Mouse (Mus musculus) ES-Bruce4 (cell line): ENCODE data around the gene Zfp771. TPM values are rescaled to one million over a fixed set of nuclear protein-coding genes. Genes with fewer than 3 reads are reported as not detected.
A peak's percentile ranks its signal among the peaks of the same experiment; 100 is the strongest.

Source experiments
- H3K27ac ChIP-seq: 2 replicates; pipeline ENCODE4 v1.5.1; 2012; ENCODE audit warnings: low read length, inconsistent platforms; ENCODE audit not compliant: insufficient read depth
- H3K27me3 ChIP-seq: 2 replicates; pipeline ENCODE4 v1.6.1; 2012; ENCODE audit warnings: mild to moderate bottlenecking, low read length, inconsistent platforms; ENCODE audit not compliant: control insufficient read depth, poor library complexity, insufficient read depth, severe bottlenecking
- H3K36me3 ChIP-seq: 2 replicates; pipeline ENCODE4 v1.6.1; 2012; ENCODE audit warnings: inconsistent platforms, mild to moderate bottlenecking, low read length, moderate library complexity; ENCODE audit not compliant: control insufficient read depth, poor library complexity, insufficient read depth, severe bottlenecking
- H3K4me1 ChIP-seq: one replicate; pipeline ENCODE4 v1.8.1; 2011; ENCODE audit warnings: low read length; ENCODE audit not compliant: control insufficient read depth, insufficient read depth
- H3K4me3 ChIP-seq: 2 replicates; pipeline ENCODE4 v1.5.1; 2011; ENCODE audit warnings: low read depth, mild to moderate bottlenecking, low read length
- H3K9ac ChIP-seq: 2 replicates; pipeline ENCODE4 v1.6.1; 2012; ENCODE audit warnings: low read depth, mild to moderate bottlenecking, inconsistent platforms; ENCODE audit not compliant: poor library complexity, severe bottlenecking
- H3K9me3 ChIP-seq: replicated peaks from 2 replicates; pipeline ENCODE4 v1.6.1; 2012; ENCODE audit warnings: mild to moderate bottlenecking, low read length, inconsistent platforms; ENCODE audit not compliant: control insufficient read depth, poor library complexity, insufficient read depth, severe bottlenecking
- CTCF ChIP-seq: IDR thresholded peaks from one replicate; pipeline ENCODE4 v1.8.1; 2011; ENCODE audit warnings: low read depth, low read length
- EP300 ChIP-seq: IDR thresholded peaks from 2 replicates; pipeline ENCODE4 v1.6.1; 2011; ENCODE audit warnings: low read depth, low read length; ENCODE audit not compliant: insufficient read depth
- POLR2A ChIP-seq: IDR thresholded peaks from one replicate; pipeline ENCODE4 v1.8.1; 2011; ENCODE audit warnings: low read length; ENCODE audit not compliant: insufficient read depth
- polyA plus RNA-seq: library from polyadenylated mRNA; stranded (reverse); fragments of >200 nt; gene quantifications from 2 replicates; pipeline ENCODE4 v1.2.4, GENCODE M21; 2011; ENCODE audit warnings: low read depth; ENCODE audit not compliant: missing spikeins, insufficient read depth, insufficient read length

Gene Zfp771
- polyA plus RNA-seq, 1 experiment, result 8.7 TPM

DNA sequence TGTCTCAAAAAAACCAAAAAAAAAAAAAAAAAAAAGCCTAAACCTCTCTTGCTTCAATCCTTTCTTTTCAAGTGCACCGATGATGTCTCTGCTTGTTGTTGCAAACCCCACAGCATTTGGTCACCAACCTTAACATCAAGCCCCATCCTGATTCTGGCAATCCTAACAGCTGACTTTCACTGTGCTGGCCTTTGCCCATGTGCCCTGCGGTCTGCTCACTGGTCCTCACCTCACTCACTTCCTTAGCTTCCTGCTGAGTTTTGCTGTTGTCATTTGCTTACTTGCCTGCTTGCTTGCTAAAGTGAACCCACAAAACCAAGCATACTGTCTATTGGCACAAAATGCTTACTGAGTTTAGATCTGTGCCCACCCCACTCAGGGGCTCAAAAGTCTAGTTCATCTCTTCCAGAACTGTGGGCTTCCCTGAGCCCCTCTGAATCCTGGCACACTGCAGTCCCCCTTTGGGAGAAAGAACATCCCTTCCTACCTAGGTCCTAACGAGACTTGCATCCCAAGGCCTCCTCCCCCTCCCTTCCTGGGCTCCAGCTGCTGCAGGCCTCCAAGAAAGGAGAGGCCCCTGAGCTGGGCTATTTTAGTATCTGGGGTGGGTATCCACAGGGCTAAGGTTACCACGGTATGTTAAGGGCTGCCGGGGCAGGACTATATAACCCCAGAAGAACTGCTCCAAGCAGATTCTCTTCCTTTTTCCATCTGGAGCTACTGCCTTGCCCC lies 32.9 kb upstream of the Zfp771 start:
- peak overlapping the region; percentile 34 for H3K9ac ChIP-seq
- no peaks in the 10 kb centered on the region for H3K27me3 ChIP-seq
- peak overlapping the region; percentile 98 for H3K27ac ChIP-seq

DNA sequence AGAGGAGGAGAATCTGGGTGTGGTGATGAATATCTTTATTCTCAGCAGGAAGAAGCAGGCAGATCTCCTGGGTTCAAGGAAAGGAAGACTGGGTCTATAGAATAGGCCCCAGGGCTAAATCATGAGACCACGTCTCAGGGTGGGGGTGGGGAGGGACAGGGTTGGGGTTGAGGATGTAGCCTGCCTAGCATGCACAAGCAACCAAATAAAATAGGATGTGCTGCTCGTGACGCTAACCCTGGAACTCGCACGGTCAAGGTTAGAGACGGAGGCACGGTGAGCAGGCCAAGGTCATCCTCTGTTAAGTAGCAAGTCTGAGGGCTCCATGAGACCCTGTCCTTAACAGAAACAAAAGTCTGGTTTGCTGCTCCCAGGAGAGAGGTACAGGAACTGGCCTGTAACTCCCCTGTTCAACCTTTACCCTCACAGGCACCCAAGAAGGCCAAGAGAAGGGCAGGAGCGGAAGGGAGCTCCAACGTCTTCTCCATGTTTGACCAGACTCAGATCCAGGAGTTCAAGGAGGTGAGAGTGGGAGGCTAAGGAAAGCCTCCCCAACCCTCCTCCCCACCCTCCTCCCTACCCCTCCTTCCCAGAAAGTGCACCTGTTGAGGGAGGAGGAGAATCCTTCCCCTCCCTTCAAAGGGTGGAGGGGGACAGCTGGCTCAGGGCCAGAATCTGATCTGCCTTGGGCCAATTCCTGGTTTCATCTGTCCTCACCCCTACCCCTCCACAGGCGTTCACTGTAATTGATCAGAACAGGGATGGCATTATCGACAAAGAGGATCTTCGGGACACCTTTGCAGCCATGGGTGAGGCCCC lies 31.4 kb upstream of the Zfp771 start:
- Histone ChIP-seq H3K4me1 (peaks cover 1% of the 10 kb centered on the region), H3K27ac (peak overlapping the region; percentile 98), H3K36me3 (peaks cover 4% of the 10 kb centered on the region; the same call in 1 of the 2 replicates), H3K4me3 (peak overlapping the region; percentile 61), H3K9ac (peak overlapping the region; percentile 61), H3K9me3 (no peaks in the 10 kb centered on the region), H3K27me3 (no peaks in the 10 kb centered on the region)
- TF ChIP-seq EP300 (peak; percentile 97), POLR2A (no peak), CTCF (no peak)

More for the DNA sequence above, 32.9 kb upstream of the Zfp771 start:
- peaks cover 1% of the 10 kb centered on the region for H3K4me1 ChIP-seq
- no peak overlapping the region for H3K4me3 ChIP-seq
- TF ChIP-seq EP300, result no peak
- TF ChIP-seq POLR2A, result no peak
- TF ChIP-seq CTCF, result no peak
- no peaks in the 10 kb centered on the region for H3K9me3 ChIP-seq
- peaks cover 4% of the 10 kb centered on the region; the same call in 1 of the 2 replicates for H3K36me3 ChIP-seq

GRCm38 (mm10) chr7:127213485-127213884 lies 30.6 kb upstream of the Zfp771 start:
- H3K27ac ChIP-seq, result peak overlapping the region; percentile 98
- H3K9me3 ChIP-seq, result no peaks in the 10 kb centered on the region
- TF ChIP-seq CTCF (peak; percentile 60), EP300 (no peak), POLR2A (no peak)
- peaks cover 1% of the 10 kb centered on the region for H3K4me1 ChIP-seq
- H3K9ac ChIP-seq, result peak overlapping the region; percentile 61
- H3K36me3 ChIP-seq, result peaks cover 4% of the 10 kb centered on the region; the same call in 1 of the 2 replicates
- H3K27me3 ChIP-seq, result no peaks in the 10 kb centered on the region
- H3K4me3 ChIP-seq, result peak overlapping the region; percentile 61

DNA sequence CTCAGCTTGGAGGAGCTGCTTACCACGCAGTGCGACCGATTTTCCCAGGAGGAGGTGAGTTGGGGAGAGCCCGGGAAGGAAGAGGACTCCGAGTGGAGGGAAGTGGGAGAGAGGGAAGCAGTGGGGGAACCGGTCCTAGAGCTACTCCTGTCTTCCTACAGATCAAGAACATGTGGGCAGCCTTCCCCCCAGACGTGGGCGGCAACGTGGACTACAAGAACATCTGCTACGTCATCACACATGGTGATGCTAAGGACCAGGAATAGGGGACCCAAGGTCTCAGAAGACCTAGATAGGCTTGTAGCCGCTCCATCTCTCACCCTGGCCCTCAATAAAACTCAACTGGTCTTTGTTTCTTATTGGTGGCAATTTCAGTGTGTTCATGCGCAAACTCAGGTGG lies 30.1 kb upstream of the Zfp771 start:
- Histone ChIP-seq H3K27ac (peak overlapping the region; percentile 47), H3K27me3 (no peaks in the 10 kb centered on the region), H3K36me3 (peaks cover 4% of the 10 kb centered on the region; the same call in 1 of the 2 replicates), H3K4me1 (peaks cover 1% of the 10 kb centered on the region), H3K4me3 (peak overlapping the region; percentile 24), H3K9me3 (no peaks in the 10 kb centered on the region), H3K9ac (peak overlapping the region; percentile 61)
- TF ChIP-seq POLR2A (no peak), EP300 (no peak), CTCF (no peak)

GRCm38 (mm10) chr7:127214521-127214920 lies 29.6 kb upstream of the Zfp771 start:
- H3K36me3 ChIP-seq, result peaks cover 4% of the 10 kb centered on the region; the same call in 1 of the 2 replicates
- TF ChIP-seq POLR2A (no peak), CTCF (no peak), EP300 (no peak)
- H3K4me1 ChIP-seq, result peaks cover 1% of the 10 kb centered on the region
- H3K27me3 ChIP-seq, result no peaks in the 10 kb centered on the region
- peak overlapping the region; percentile 69 for H3K4me3 ChIP-seq
- peak overlapping the region; percentile 61 for H3K9ac ChIP-seq
- peak overlapping the region; percentile 63 for H3K27ac ChIP-seq
- H3K9me3 ChIP-seq, result no peaks in the 10 kb centered on the region
